Mouse (Mus musculus) midbrain, postnatal 0 days (tissue): ENCODE measurements at regions not wholly inside any gene's neighbourhood (a gene's known extent, or its start where the extent isn't known, plus 50 kb on each side); places are given as distances from the start of the nearest gene placed in this dataset.

ENCODE experiments used
- ATAC-seq: fragments of 200-750 bp; cut with Nextera tagmentation; 2 replicates; pipeline ENCODE4 v1.8.0; 2017; ENCODE audit warnings: moderate number of reproducible peaks, mild to moderate bottlenecking, moderate TSS enrichment, moderate library complexity; ENCODE audit not compliant: low FRiP score
- DNase-seq: peaks from one replicate; pipeline ENCODE4 v3.0.0-alpha.2; 2015; ENCODE audit warnings: low spot score
- H3K27ac ChIP-seq: fragments of 300-500 bp; sonication (generic); 2 replicates; pipeline ENCODE4 v1.5.1; 2014; ENCODE audit warnings: low read depth, mild to moderate bottlenecking, low read length, mixed read lengths
- H3K27me3 ChIP-seq: fragments of 300-500 bp; sonication (generic); 2 replicates; pipeline ENCODE4 v1.6.1; 2014; ENCODE audit warnings: low read length, control low read depth, mixed read lengths; ENCODE audit not compliant: insufficient read depth
- H3K36me3 ChIP-seq: fragments of 300-500 bp; sonication (generic); 2 replicates; pipeline ENCODE4 v1.6.1; 2014; ENCODE audit warnings: low read length, control low read depth, mixed read lengths; ENCODE audit not compliant: insufficient read depth
- H3K4me1 ChIP-seq: fragments of 300-500 bp; sonication (generic); 2 replicates; pipeline ENCODE4 v1.6.1; 2014; ENCODE audit warnings: mild to moderate bottlenecking, control low read depth, antibody characterized with exemption, low read length, mixed read lengths; ENCODE audit not compliant: insufficient read depth
- H3K4me2 ChIP-seq: fragments of 300-500 bp; sonication (generic); 2 replicates; pipeline ENCODE4 v1.6.1; 2014; ENCODE audit warnings: low read depth, mild to moderate bottlenecking, low read length, mixed read lengths; ENCODE audit not compliant: poor library complexity, severe bottlenecking
- H3K4me3 ChIP-seq: fragments of 300-500 bp; sonication (generic); 2 replicates; pipeline ENCODE4 v1.5.1; 2014; ENCODE audit warnings: low read depth, mild to moderate bottlenecking, low read length, moderate library complexity
- H3K9ac ChIP-seq: fragments of 300-500 bp; sonication (generic); replicated peaks from 2 replicates; pipeline ENCODE4 v1.6.1; 2014; ENCODE audit warnings: mild to moderate bottlenecking, low read length, moderate library complexity, mixed read lengths; ENCODE audit not compliant: poor library complexity, severe bottlenecking
- H3K9me3 ChIP-seq: fragments of 300-500 bp; sonication (generic); 2 replicates; pipeline ENCODE4 v1.6.1; 2016; ENCODE audit warnings: low read length, control low read depth
- CTCF ChIP-seq: IDR thresholded peaks from 2 replicates; pipeline ENCODE4 v1.5.1; 2016; ENCODE audit warnings: antibody characterized with exemption, mild to moderate bottlenecking
- WGBS: fragments of 180-500 bp; shearing (Covaris S2); extraction: QIAGEN DNeasy Blood & Tissue Kit; methylation state at CpG from one replicate; pipeline ENCODE4 v1.1.7; 2014; 5-methylcytosine and 5-hydroxymethylcytosine counted together

- 0 out of 2 replicates have a peak overlapping the region, but pooled peaks have one; percentile 8 for H3K9ac ChIP-seq
- DNase-seq (no peak), ATAC-seq (no peak)
- H3K4me1 ChIP-seq: no peaks in the 10 kb centered on the region
- H3K4me2 ChIP-seq: peak overlapping the region; percentile 37
- 15% methylated on average over 22 of the region's 22 CpGs for WGBS
- H3K36me3 ChIP-seq: no peaks in the 10 kb centered on the region
- H3K4me3 ChIP-seq: peak overlapping the region; percentile 18; the same call in 1 of the 2 replicates
- H3K27ac ChIP-seq: no peak overlapping the region
- peaks cover 8% of the 10 kb centered on the region; the same call in 1 of the 2 replicates for H3K27me3 ChIP-seq
- TF ChIP-seq CTCF: no peak
- H3K9me3 ChIP-seq: no peaks in the 10 kb centered on the region
Measured at GRCm38 (mm10) chr8:12162921-12163705, 115.5 kb upstream of the A230072I06Rik start.

DNA sequence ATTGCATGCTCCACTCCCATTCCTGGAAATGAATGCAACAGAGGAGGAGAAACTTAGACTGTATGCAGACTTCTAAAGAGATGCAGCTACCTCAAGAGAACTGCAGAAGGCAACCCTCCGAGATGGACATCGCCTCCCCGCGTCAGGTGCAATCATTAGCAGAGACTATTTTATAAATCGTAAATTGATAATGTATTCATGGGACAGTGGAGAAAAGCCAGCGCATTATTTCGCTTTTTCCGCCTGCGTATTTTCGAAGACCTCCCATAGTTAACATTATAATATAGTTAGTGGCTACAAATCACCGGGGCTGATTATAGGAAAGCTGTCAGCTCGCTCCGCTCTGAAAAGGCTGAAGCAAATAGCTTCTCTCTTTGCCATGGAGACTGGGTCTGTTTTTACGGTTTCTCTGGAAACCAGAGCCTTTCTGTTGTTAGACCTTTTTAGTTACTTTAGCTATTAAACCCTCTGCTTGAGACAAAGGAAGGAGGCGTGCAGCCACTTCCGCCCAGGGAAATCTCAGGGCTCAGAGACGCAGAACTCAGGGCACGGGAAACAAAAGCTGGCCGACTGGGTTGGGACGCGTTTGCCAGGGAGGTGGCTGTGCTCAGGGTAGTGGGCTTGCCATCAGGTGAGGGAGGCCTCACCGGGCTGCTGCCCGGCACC lies 113.0 kb upstream of the A230072I06Rik start:
- H3K27ac ChIP-seq: peak overlapping the region; percentile 63; the same call in 1 of the 2 replicates
- H3K27me3 ChIP-seq: peaks cover 8% of the 10 kb centered on the region; the same call in 1 of the 2 replicates
- ATAC-seq (peak; percentile 34; the same call in 1 of the 2 replicates), DNase-seq (peak; percentile 66)
- 14% methylated on average over 23 of the region's 23 CpGs for WGBS
- H3K4me2 ChIP-seq: peak overlapping the region; percentile 35
- H3K36me3 ChIP-seq: no peaks in the 10 kb centered on the region
- H3K9me3 ChIP-seq: no peaks in the 10 kb centered on the region
- no peak overlapping the region for H3K4me3 ChIP-seq
- H3K9ac ChIP-seq: peak overlapping the region; percentile 44
- no peaks in the 10 kb centered on the region for H3K4me1 ChIP-seq
- TF ChIP-seq CTCF: peak; percentile 29; the same call in 1 of the 2 replicates

DNA sequence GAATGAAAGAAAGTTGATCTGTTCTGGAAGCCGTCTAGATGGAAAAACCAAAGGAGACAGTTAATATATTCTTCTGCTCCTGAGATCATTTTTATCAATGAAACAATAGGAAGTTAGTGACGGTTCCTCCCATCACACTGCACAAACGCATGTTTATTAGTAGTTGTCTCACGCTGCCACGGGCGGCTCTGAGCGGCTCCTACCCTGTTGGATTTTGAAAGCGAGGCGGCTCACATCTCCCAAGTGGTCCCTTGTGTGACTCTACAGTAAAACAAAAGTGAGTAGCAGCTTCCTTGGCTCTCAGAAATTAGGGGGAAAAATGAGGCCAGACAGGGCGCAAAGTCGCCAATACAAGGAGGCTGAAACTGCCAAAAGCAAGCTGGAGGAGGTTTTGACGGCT lies 106.8 kb upstream of the A230072I06Rik start:
- Histone ChIP-seq H3K4me1 (no peaks in the 10 kb centered on the region), H3K27me3 (no peaks in the 10 kb centered on the region), H3K4me2 (no peak overlapping the region), H3K9me3 (no peaks in the 10 kb centered on the region), H3K4me3 (no peak overlapping the region), H3K27ac (no peak overlapping the region), H3K9ac (no peak overlapping the region), H3K36me3 (no peaks in the 10 kb centered on the region)
- ATAC-seq (no peak), DNase-seq (peak; percentile 32)
- TF ChIP-seq CTCF: no peak
- 54% methylated on average over 12 of the region's 12 CpGs for WGBS

DNA sequence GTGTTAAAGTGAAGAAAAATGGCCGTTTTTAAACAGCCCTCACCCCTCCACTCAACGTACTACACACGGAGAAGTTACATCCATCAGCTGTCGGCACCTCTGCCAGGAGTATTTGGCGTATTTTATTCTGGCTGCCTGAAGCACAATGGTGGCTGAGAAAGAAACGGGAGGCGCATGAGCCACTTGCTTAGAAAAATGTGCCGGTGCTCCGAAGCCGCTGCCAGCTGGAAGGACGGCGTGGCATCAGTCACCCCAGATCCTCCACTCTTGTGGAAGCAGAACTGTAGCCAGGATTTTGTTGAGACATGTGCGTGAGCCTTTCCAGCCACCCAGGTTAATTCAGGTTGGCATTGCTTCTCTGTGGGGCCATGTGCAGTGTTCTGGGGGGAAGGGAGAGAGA lies 103.1 kb upstream of the A230072I06Rik start:
- DNase-seq: peak; percentile 43
- WGBS: 70% methylated on average over 13 of the region's 13 CpGs
- TF ChIP-seq CTCF: no peak
- H3K4me1 ChIP-seq: no peaks in the 10 kb centered on the region
- H3K27ac ChIP-seq: no peak overlapping the region
- no peak overlapping the region for H3K9ac ChIP-seq
- no peaks in the 10 kb centered on the region for H3K36me3 ChIP-seq
- H3K27me3 ChIP-seq: no peaks in the 10 kb centered on the region
- no peak overlapping the region for H3K4me3 ChIP-seq
- H3K9me3 ChIP-seq: no peaks in the 10 kb centered on the region
- no peak for ATAC-seq
- H3K4me2 ChIP-seq: no peak overlapping the region

DNA sequence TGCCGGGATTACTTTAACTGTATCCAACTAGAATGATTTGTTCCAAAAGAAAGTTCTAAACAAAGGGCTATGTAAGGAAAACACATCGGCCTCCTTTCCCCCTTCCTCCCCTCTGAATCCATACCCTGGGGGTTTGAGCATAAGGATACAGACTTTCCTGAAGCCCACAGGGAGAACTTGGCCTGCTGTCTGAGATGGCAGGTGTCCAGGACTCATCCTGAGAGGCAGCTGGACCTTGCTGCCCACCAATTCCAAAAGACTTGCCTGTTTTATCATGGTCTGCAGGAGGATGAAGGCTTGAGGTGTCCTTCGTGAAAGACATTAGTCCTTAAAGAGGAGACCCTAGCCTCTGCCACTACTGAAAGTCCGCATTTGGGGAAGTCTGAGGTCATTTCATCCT lies 94.0 kb upstream of the A230072I06Rik start:
- no peaks in the 10 kb centered on the region for H3K9me3 ChIP-seq
- H3K27me3 ChIP-seq: no peaks in the 10 kb centered on the region; the same call in 1 of the 2 replicates
- H3K4me1 ChIP-seq: no peaks in the 10 kb centered on the region
- no peak overlapping the region for H3K4me2 ChIP-seq
- no peak overlapping the region for H3K27ac ChIP-seq
- ATAC-seq: no peak
- no peak for TF ChIP-seq CTCF
- peak; percentile 37 for DNase-seq
- H3K36me3 ChIP-seq: no peaks in the 10 kb centered on the region
- 72% methylated on average over 4 of the region's 4 CpGs for WGBS
- H3K9ac ChIP-seq: no peak overlapping the region
- no peak overlapping the region for H3K4me3 ChIP-seq

DNA sequence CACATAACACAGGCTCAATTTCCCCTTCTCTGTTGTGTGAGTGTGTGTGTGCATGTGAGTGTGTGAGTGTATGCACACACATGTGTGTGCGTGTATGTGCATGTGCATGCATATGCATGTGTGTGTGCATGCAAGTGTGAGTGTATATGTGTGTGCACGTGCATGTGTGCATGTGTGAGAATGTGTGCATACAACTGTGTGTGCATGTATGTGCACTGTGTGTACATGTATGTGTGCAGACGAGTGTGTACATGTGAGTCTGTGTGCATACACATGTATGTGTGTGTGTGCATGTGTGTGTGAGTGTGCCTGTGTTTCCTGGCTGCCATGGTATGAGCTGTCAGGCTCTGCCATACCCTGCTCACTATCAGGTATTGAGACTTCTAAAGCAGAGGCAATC lies 91.3 kb upstream of the A230072I06Rik start:
- Histone ChIP-seq H3K9ac (no peak overlapping the region), H3K4me1 (no peaks in the 10 kb centered on the region), H3K4me3 (no peak overlapping the region), H3K36me3 (no peaks in the 10 kb centered on the region), H3K27me3 (no peaks in the 10 kb centered on the region; the same call in 1 of the 2 replicates), H3K27ac (no peak overlapping the region), H3K4me2 (no peak overlapping the region), H3K9me3 (no peaks in the 10 kb centered on the region)
- WGBS: 95% methylated on average over 3 of the region's 3 CpGs
- ATAC-seq (no peak), DNase-seq (no peak)
- TF ChIP-seq CTCF: no peak
